ENCODE assay signal across 14 mouse cellular contexts in genomic region chr2:93324681-93325080, GRCm38 (mm10). TPM values are rescaled to one million over a fixed set of nuclear protein-coding genes. Genes with fewer than 3 reads are reported as not detected.
DNase-seq lines count a peak whose midpoint lies in the region; ATAC-seq lines count a peak whose summit lies in the region.
"Had no signal": no experiment of that assay in that cellular context is flagged by ENCODE, and none has a peak within 500 bp of the region (broad histone marks: within the 10 kb centered on the region; RNA-seq: fewer than 3 reads in every experiment).

No protein-coding gene starts in this region.

- no peaks in the 10 kb centered on the region for H3K27me3 ChIP-seq in forebrain, embryonic 12.5 days
- no peaks in the 10 kb centered on the region for H3K27me3 ChIP-seq in forebrain, embryonic 16.5 days (replicated peaks; ENCODE audit: control insufficient read depth, insufficient read depth, low read length)
- no peaks in the 10 kb centered on the region for H3K27me3 ChIP-seq in kidney, embryonic 14.5 days (ENCODE audit: control insufficient read depth, insufficient read depth, low read length)
- no peaks in the 10 kb centered on the region for H3K27me3 ChIP-seq in hindbrain, embryonic 11.5 days (ENCODE audit: control insufficient read depth, insufficient read depth, low read length)
- H3K27me3 ChIP-seq in midbrain, embryonic 14.5 days (ENCODE audit: control insufficient read depth, insufficient read depth, low read length): no peaks in the 10 kb centered on the region

- H3K27ac ChIP-seq in forebrain, embryonic 12.5 days: peak overlapping the region; percentile 63
- H3K27ac ChIP-seq in forebrain, embryonic 16.5 days (ENCODE audit: low read length): no peak overlapping the region
- peak overlapping the region; percentile 49; the same call in 1 of the 2 replicates for H3K27ac ChIP-seq in kidney, embryonic 14.5 days (ENCODE audit: low read depth, low read length)
- H3K27ac ChIP-seq in hindbrain, embryonic 11.5 days (ENCODE audit: low read depth, low read length): peak overlapping the region; percentile 60
- peak overlapping the region; percentile 54 for H3K27ac ChIP-seq in midbrain, embryonic 14.5 days (replicated peaks; ENCODE audit: low read depth, low read length)

- H3K4me3 ChIP-seq in forebrain, embryonic 12.5 days (replicated peaks): no peak overlapping the region
- no peak overlapping the region for H3K4me3 ChIP-seq in forebrain, embryonic 16.5 days (replicated peaks; ENCODE audit: low read length)
- H3K4me3 ChIP-seq in kidney, embryonic 14.5 days (ENCODE audit: low read length): no peak overlapping the region
- H3K4me3 ChIP-seq in hindbrain, embryonic 11.5 days (ENCODE audit: low read depth, low read length): no peak overlapping the region
- H3K4me3 ChIP-seq in midbrain, embryonic 14.5 days (replicated peaks; ENCODE audit: low read depth, low read length): no peak overlapping the region

- no peak for ATAC-seq in forebrain, embryonic 12.5 days (ENCODE audit: low FRiP score)
- no peak for ATAC-seq in forebrain, embryonic 16.5 days
- ATAC-seq in kidney, embryonic 14.5 days (ENCODE audit: low FRiP score, low TSS enrichment): peak; percentile 71
- no peak for ATAC-seq in hindbrain, embryonic 11.5 days (ENCODE audit: low FRiP score)
- ATAC-seq in midbrain, embryonic 14.5 days (ENCODE audit: low FRiP score, low TSS enrichment): no peak
- ATAC-seq: lung, postnatal 0 days had no signal

- peaks cover 18% of the 10 kb centered on the region for H3K36me3 ChIP-seq in forebrain, embryonic 12.5 days (replicated peaks)
- no peaks in the 10 kb centered on the region for H3K36me3 ChIP-seq in forebrain, embryonic 16.5 days (ENCODE audit: control insufficient read depth, insufficient read depth)
- H3K36me3 ChIP-seq in kidney, embryonic 14.5 days (ENCODE audit: control insufficient read depth, insufficient read depth, low read length): peaks cover 3% of the 10 kb centered on the region; the same call in 1 of the 2 replicates
- no peaks in the 10 kb centered on the region for H3K36me3 ChIP-seq in hindbrain, embryonic 11.5 days (ENCODE audit: control insufficient read depth, insufficient read depth, low read length)
- H3K36me3 ChIP-seq in midbrain, embryonic 14.5 days (ENCODE audit: control insufficient read depth, insufficient read depth, low read length): no peaks in the 10 kb centered on the region
- H3K36me3 ChIP-seq: G1E had no signal

- no peak overlapping the region for H3K9ac ChIP-seq in forebrain, embryonic 12.5 days
- no peak overlapping the region for H3K9ac ChIP-seq in forebrain, embryonic 16.5 days (replicated peaks; ENCODE audit: low read depth, low read length)
- H3K9ac ChIP-seq in kidney, embryonic 14.5 days (ENCODE audit: low read depth, low read length): peak overlapping the region; percentile 12; the same call in 1 of the 2 replicates
- H3K9ac ChIP-seq in hindbrain, embryonic 11.5 days (ENCODE audit: low read depth, low read length): no peak overlapping the region
- no peak overlapping the region for H3K9ac ChIP-seq in midbrain, embryonic 14.5 days (replicated peaks; ENCODE audit: low read length)

- WGBS in forebrain, embryonic 12.5 days: 49% methylated on average over 7 of the region's 7 CpGs
- WGBS in forebrain, embryonic 16.5 days: 62% methylated on average over 7 of the region's 7 CpGs
- 26% methylated on average over 7 of the region's 7 CpGs for WGBS in kidney, embryonic 14.5 days
- 56% methylated on average over 7 of the region's 7 CpGs for WGBS in hindbrain, embryonic 11.5 days
- WGBS in midbrain, embryonic 14.5 days: 45% methylated on average over 7 of the region's 7 CpGs

- no peak overlapping the region for H3K4me2 ChIP-seq in forebrain, embryonic 12.5 days
- H3K4me2 ChIP-seq in forebrain, embryonic 16.5 days (ENCODE audit: low read length): no peak overlapping the region
- no peak overlapping the region; the same call in 1 of the 2 replicates for H3K4me2 ChIP-seq in kidney, embryonic 14.5 days (replicated peaks; ENCODE audit: low read depth, low read length)
- no peak overlapping the region for H3K4me2 ChIP-seq in hindbrain, embryonic 11.5 days (replicated peaks; ENCODE audit: low read depth, low read length)
- no peak overlapping the region for H3K4me2 ChIP-seq in midbrain, embryonic 14.5 days (ENCODE audit: low read length)

- H3K4me1 ChIP-seq in forebrain, embryonic 12.5 days: peaks cover 55% of the 10 kb centered on the region
- H3K4me1 ChIP-seq in forebrain, embryonic 16.5 days (replicated peaks; ENCODE audit: control insufficient read depth, insufficient read depth, low read length): peaks cover 39% of the 10 kb centered on the region
- peaks cover 37% of the 10 kb centered on the region for H3K4me1 ChIP-seq in kidney, embryonic 14.5 days (ENCODE audit: control insufficient read depth, insufficient read depth, low read length)
- peaks cover 14% of the 10 kb centered on the region for H3K4me1 ChIP-seq in hindbrain, embryonic 11.5 days (replicated peaks; ENCODE audit: control insufficient read depth, insufficient read depth, low read length)
- peaks cover 19% of the 10 kb centered on the region for H3K4me1 ChIP-seq in midbrain, embryonic 14.5 days (ENCODE audit: control insufficient read depth, insufficient read depth, low read length)

- H3K9me3 ChIP-seq in forebrain, embryonic 12.5 days: no peaks in the 10 kb centered on the region
- H3K9me3 ChIP-seq in forebrain, embryonic 16.5 days (ENCODE audit: control insufficient read depth, low read length): no peaks in the 10 kb centered on the region
- H3K9me3 ChIP-seq in kidney, embryonic 14.5 days (ENCODE audit: control insufficient read depth, low read length): no peaks in the 10 kb centered on the region
- no peaks in the 10 kb centered on the region for H3K9me3 ChIP-seq in hindbrain, embryonic 11.5 days (ENCODE audit: control insufficient read depth, low read length)
- no peaks in the 10 kb centered on the region for H3K9me3 ChIP-seq in midbrain, embryonic 14.5 days (ENCODE audit: control insufficient read depth, low read length)

- DNase-seq in kidney, adult 8-10 months: no peak
- DNase-seq in hindbrain, embryonic 11.5 days (ENCODE audit: low spot score): no peak
- peak; percentile 49 for DNase-seq in midbrain, embryonic 14.5 days
- DNase-seq in gastrocnemius, postnatal 10 days: no peak
- no peak for DNase-seq in cerebellum, postnatal 14 days
- DNase-seq: cerebellum, postnatal 25 days; retina, postnatal 1 day; thymus, postnatal 36 days had no signal

RNA-seq across cellular contexts. Expression of gene Tspan18, which starts 9.6 kb away (rescaled TPM):
- polyA plus RNA-seq in forebrain, embryonic 12.5 days (2016; fragmentation: Nextera tagmentation; extraction: Ambion mirVana): 31.2 and 32.5 TPM in 2 replicates
- polyA plus RNA-seq in forebrain, embryonic 16.5 days (2015; fragmentation: Nextera tagmentation; extraction: Ambion mirVana): 14.8 and 17.0 TPM in 2 replicates
- polyA plus RNA-seq in kidney, embryonic 14.5 days (2014; fragmentation: Nextera tagmentation; extraction: Ambion mirVana): 40.8 and 49.2 TPM in 2 replicates
- 61.0 and 71.4 TPM in 2 replicates for polyA plus RNA-seq in hindbrain, embryonic 11.5 days (2014; fragmentation: Nextera tagmentation; extraction: Ambion mirVana)
- polyA plus RNA-seq in midbrain, embryonic 14.5 days (2014; fragmentation: Nextera tagmentation; extraction: Ambion mirVana): 21.2 and 27.8 TPM in 2 replicates
- 10 to 100 TPM; 14.5 to 17.8 TPM for total RNA-seq in gastrocnemius, postnatal 10 days (2021)
- total RNA-seq: hematopoietic stem cell, adult 5-6 weeks had no signal
